Mouse (Mus musculus): ENCODE results near the gene Akap13.

DNA sequence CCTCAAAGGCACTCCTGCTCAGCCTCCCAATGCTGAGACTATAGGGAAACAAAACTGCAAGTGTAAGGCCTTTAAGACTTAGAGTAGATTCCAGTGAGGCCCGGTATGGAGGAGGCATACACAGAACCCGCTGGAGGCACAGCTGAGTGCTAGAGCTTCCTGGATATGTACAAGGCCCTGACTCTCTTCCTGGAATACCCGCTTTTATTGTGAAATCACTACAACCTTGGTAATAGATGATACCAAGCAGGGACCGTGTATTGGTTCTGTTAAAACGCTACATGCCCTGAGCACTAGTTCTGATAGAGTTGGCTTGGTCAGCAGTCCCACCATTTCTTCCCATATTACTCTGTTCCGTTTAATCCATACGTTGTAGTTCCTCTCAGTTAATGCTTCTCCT is 274.3 kb downstream of the Akap13 start:
- no peak for TF ChIP-seq ZC3H11A (IDR thresholded peaks at IDR 0.05; ENCODE audit: borderline replicate concordance, low read depth, low read length)
- TF ChIP-seq ZNF384 (IDR thresholded peaks at IDR 0.05; ENCODE audit: low read depth, low read length) = no peak
- TF ChIP-seq HCFC1 (IDR thresholded peaks at IDR 0.05; ENCODE audit: borderline replicate concordance, insufficient read depth, low read length) = no peak
- no peak for TF ChIP-seq MAFK (IDR thresholded peaks at IDR 0.05; ENCODE audit: insufficient read depth, low read depth, low read length)
